Mouse (Mus musculus): ENCODE measurements around the gene Rbpms2.

- TF ChIP-seq CTCF (IDR thresholded peaks at IDR 0.05; ENCODE audit: insufficient read depth, low read depth, low read length) (peak; percentile 77), POLR2A (IDR thresholded peaks at IDR 0.05; ENCODE audit: insufficient read depth, low read depth, low read length) (no peak)
Measured at GRCm38 (mm10) chr9:65580401-65581256, 48.8 kb upstream of the Rbpms2 start.
